Mouse (Mus musculus) right cerebral cortex, postnatal 25 days (tissue): ENCODE measurements at regions not wholly inside any gene's neighbourhood (a gene's known extent, or its start where the extent isn't known, plus 50 kb on each side); places are given as distances from the start of the nearest gene placed in this dataset.

Experiments used
- DNase-seq: peaks from one replicate; pipeline ENCODE4 v3.0.0; 2022

DNA sequence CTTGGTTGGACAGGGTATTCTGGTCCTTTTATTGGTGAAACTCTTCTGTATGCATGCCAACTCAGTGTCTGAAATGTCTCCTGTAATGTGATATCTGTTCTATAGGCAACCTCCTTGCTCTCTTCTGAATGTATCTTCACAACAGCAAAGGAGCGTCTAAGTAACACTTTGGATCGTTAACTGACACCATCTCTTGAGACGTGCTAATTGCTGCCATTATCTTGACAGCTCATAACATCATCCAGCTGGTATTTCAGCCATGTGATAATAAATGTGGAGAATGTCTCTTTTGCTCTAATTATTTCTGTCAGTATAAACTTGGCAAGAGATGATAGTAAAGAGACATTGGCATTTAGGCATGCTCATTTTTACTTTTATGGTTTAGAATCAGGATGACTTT, 68.8 kb upstream of the Col8a1 start:
- no peak for DNase-seq

DNA sequence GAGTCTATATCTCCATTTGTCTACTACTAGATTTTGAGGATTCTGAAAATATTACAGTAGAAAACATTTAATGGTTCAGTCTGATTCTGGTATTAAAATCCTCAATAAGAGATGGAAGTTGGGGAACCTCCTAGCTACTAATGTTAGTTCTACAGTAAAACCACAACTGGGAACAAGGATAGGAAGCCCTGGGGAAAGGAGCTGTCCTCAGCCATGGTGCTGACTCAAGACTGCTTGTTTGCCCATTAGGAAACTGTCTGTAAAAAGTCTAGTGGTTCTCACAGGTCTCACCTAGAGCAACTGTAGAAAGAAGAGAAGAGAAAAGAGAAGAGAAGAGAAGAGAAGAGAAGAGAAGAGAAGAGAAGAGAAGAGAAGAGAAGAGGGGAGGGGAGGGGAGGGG, 90.9 kb upstream of the Col8a1 start:
- no peak for DNase-seq

DNA sequence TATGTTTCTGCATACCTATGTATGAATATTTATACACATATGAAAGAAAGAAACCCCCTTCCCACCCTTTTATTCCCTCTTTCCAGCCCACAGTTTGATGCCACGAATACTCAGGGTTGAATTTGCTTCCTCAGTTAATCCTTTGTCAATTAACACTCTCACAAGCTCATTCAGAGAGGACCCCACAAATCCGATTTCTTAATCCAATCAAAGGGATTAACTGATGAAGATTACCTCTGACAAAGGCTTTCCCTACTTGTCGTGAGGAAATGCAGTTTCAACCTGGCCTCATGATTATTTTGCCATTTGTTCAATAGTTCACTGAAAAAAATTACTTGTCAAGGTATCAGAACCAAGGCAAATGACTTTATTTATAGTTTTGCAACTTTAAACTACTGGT, 91.8 kb upstream of the Col8a1 start:
- DNase-seq = no peak

DNA sequence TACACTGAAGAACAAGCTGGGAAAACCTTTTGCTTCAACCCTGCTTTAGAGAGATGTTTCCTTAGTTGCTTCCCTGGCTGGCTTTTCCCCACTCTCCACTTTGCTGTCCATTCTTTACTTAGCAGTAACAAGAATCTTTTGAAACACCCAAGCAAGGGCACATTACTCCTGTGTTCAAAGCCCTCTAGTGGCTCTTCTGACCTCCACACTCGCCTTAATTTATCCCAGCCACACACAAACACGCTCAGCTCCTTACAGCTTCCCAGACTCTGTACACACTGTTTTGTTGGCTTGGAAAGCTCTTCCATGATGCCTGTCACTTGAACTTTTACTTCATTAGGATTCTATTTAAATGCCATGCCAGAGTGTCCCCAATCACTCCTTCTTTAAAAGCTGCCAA, 97.3 kb upstream of the Col8a1 start:
- no peak for DNase-seq

DNA sequence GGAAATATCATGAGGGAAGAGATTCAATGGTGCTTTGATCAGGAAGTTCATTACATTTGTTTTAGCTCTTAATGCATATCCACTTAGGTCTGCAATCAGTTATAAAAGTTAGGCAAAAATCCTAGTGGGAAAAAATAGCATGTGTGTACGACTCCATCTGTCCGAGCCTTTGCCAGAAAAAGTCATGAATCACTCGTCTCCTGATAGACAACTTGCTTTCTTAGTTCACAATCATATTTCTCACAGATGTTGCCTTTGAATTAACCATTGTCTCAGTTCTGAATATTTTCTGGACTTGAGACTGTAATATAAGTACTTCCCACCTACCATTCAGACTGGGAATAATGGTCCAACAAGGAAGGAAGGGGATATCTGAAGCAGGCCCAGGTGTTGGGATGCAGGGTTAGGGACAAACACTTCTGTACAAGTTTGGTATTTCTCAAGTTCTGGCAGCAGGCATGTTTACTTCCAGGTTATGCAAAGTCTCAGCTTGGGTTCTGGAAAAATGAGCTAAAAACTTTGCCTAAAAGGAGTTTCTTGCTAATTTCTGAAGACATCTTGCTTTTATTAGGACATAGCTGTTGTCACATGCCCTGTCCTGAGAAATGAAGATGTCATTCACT, 98.4 kb upstream of the Col8a1 start:
- no peak for DNase-seq

DNA sequence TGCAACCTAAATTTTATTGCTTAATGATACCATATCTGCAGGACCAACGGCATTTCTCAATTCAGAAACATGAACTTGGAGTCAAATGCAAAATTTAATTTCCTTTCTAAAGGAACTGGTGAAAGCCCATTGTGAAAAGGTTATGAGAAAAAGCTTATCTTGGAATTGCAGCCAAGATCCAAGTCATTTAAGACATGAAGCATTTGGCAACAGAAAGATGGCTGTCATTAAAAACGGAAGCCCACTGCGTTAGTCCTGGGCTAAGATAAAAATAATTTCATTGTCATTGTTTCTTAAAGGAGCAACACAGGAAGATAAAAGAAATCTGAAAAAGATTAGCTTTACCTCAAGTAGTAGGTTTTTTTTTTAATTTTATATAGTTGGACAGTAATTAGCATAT, 99.2 kb upstream of the Col8a1 start:
- no peak for DNase-seq

DNA sequence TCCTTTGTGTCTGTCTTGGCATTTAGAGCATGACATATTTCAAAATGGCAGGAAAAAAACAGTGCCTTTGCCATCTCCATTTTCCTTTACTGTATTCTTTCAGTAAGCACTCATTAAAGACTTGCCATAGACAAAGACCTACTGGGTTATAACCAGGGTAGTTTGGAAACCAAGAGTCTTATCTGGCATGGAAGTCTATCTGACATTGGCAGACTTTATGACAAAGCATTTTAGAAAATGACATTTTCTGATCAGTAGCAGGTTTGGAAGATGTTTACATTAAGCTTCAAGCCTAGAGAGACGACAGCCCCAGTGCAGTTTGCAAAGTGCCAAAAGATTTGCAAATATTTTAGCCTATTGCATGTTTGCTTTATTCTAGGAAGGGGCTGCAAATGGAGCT, 102.5 kb upstream of the Col8a1 start:
- DNase-seq = no peak

DNA sequence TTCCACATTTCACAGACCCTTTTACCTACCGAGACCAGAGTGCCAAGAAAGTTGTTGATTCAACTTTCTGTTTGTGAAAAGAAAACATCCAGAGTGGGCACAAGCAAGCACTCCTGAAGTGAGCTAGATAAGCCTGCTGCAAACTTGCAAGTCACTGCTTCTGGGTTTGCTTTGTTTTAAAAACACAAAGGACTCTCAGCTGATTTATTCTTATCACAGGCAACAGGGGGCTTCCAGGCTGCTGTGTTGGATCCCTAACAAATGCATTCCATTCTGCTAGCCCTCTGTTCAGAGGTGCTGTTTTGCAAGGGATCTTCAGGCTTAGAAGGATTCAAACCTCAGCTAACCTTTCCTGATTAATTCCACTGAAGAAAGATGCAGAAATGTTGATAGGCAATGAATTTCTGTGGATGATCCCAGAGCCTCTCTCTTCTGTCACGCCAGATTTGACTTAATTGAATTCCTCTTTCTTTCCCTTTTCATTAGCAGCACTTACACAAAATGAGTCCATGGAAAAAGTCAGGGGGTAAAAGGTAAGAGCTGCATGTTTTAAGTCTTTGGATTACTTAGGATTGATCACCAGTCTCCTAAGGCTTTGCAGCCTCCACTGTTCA, 103.7 kb upstream of the Col8a1 start:
- no peak for DNase-seq

DNA sequence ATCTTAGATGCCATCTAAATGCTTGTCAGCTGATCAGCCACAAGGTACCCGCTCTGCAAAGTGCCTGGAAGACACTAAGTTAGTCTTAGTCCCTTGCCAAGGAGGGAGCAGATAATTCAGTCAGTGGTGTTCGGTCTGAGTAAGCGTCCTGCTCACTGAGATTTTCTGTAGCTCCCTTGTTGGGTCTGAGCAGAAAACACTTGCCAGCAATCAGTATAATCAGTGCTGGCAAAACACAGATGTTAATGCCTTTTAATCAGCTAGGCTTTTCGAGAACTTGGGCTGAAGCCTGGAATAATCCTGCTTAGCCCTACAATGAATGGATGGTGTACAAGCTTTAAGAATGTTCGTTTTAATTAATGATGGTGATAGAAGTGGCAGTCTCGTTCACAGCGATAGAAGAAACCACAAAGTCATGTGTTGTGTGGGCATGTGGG, 104.2 kb upstream of the Col8a1 start:
- no peak for DNase-seq

DNA sequence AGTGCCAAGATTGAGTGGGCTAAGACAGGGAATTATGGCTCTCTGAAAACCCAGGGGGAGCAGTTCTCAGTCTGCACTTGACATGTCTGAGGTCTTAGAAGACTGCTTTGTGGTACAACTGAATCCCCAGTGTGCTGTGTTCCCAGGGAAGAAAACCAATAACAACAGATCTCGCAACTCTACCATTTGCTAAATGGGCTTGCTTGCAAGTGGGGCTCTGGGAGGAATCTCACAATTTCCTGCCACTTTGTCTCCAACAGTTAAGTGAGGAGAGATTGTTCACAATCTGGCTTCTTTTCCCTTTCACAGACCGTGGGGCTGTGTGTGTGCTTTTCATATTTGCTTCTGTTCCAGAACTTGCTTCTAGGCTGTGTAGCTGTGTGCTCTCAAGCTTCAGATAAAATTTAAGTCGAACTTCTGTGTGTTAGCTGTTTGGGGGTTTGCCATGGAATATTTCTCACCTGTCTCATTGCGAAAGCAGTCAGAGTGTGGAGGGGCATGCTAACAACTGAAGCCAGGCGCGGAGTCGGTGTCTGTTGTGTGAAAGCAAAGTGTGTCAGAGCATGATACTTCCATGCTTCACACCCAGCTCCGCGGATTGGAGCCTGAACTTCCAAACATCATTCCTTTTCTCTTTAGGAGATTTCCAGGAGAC, 108.8 kb upstream of the Col8a1 start:
- DNase-seq = no peak

DNA sequence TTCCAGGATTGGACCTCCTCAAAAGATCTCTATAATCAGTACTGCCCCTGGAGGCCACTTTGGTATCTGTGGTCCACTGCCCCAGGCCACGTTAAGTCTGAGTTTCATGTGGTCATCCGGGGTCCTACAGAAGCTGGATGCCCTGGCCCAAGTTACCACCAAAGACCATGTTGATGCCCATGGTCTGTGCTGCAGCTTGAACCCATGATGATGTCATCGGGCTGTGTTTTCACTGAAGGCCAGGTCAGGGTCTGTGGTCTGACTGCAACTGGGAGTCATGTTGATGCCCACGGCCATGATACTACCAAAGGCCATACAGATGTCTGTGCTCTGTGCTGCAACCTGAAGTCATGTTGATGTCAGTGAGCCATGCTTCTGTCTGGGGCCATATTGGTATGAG, 122.3 kb upstream of the Col8a1 start:
- DNase-seq = no peak

DNA sequence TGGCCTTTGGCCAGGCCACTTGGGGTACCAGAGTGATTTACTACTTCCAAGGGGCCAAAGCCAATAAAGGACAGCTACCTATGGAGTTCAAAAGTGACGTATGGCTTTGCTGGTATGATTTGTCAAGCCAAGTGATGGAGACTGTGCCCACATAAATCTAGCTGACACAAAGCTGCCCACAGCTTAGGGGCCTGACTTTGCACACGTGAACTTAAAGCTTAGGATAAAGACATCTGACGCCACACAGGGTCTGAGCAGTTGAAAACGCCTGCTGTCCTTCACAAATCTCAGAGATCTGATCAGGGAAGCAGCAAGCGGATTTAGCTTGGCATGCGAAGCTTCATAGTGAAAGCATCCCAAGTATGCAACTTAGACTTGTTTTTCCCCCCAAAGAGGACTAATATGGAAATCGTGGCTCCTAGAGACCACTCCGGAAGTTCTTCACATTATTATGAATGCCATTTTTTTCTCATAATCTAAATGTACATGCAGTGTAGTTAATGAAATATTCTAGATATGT, 127.1 kb upstream of the Col8a1 start:
- DNase-seq = no peak

DNA sequence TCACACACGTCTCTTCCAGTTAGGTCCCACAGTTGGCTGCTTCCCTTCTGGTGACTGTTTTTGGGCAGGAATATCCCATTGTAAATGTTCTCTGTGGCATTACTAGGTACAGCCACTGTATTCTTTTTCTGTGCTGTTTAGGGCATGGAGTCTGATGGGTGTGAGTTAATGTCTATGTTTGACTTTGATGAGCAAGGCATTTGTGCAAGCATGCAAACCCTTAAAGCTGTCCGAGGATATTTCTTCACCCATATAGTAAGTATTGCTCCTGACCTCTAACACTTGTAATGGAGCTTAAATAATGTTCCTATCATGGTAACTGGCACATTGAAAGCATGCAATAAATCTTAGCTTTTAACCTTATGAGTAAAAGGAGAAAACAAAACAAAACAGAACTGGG, 133.6 kb upstream of the Col8a1 start:
- DNase-seq = no peak

DNA sequence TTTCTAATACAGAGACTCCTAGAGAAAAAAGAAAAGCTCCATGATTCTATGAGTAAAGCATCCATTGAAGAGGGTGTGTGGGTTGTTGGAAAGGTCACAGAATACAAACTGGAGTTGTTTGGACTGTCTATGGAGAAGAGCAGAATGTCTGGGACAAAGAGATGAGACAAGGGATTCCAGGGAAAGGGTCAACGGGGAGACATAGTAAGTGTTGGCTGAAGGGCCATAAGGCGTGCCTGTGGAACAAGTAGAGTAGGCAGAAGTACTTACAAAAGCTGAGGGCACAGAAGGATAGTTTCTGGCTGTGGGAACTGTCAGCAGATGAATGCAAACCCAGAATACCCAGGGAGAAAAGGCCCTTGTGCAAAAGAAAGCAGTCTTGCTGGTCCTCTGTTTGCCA, 134.0 kb upstream of the Col8a1 start:
- DNase-seq = no peak

DNA sequence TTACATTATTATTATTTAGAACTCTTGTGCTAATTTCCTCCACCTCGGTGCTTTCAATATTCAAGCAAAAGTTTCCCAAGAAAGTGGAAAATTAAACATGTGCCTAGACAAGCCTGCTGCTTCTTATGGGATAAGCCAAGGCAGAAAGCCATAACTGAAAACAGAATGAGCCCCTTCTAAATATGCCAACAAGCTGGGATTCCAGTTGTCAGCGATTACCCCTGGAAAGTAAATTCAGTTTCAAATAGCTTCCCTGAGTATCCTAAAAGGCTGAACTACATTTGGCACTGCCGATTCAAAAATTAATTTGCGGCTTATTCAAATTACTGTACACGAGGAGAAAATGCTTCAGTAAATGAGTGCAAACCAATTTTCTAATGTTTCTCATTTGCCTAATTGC, 135.6 kb upstream of the Col8a1 start:
- no peak for DNase-seq

DNA sequence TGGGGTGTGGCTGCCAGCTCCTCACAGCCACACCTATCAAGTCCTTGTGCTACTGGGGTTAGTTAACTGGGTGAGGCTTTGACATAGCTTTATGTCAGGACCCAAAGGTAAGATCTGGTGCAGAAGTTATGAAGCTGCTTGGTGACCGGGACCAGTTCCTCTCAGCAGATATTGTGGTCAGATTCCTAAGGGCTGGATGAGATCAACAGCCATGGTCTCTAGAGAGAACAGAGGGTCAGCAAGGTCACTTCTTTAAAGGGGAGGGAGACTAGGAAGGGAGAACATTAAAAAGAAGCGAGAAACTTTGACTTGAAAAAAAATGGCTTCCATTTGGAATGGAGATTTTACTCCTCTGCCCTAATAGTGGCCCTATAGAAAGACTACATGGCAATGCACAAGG, 138.6 kb upstream of the Col8a1 start:
- DNase-seq = no peak

DNA sequence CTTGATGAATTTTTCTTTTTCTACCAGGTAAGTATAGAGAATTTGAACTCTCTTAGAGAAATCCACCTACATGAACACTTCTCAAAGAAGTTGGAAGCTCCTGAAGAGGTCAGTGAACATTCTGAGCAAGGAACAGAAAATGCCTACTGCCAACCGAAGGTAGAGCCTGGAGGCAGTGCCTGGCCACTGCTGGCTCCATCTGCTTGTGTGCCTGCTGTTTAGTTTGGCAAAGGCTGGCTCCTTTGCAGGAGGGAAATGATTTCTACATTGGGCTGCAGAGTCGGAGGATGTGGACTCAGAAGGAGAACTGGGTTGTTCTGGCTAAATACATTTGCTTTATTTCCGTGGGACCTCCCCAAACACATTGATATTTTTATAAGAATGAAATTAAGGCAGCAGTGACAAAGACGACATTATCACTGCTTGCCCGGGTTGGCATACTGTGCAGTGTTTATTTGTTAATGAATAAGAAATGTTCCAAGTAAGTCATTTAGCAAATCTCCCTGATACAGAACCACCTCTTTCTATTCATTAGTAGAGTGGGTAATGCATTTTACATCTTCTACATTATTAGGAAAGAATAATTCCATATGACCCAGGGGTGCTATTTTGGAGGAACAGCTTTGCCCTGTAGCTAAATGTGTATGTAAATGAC, 139.3 kb upstream of the Col8a1 start:
- no peak for DNase-seq

DNA sequence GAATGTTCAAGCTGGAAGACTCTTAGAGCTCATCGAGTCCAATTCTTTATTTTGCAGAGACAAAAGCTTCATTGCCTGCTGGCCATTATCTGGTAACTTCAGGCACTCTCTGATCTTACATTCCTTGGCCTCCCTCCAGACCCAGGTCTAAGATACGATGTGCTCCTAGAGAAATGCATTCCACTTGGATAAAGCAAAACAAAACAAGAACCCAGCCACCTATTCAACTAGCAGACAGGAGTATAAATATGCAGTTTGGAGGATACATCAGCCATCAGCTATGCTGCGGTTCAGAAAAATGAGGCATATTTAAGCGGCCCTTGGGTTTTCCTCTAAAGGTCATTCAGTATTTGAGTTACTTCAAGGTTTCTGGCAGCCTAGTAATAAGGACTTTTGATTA, 146.5 kb upstream of the Col8a1 start:
- no peak for DNase-seq

DNA sequence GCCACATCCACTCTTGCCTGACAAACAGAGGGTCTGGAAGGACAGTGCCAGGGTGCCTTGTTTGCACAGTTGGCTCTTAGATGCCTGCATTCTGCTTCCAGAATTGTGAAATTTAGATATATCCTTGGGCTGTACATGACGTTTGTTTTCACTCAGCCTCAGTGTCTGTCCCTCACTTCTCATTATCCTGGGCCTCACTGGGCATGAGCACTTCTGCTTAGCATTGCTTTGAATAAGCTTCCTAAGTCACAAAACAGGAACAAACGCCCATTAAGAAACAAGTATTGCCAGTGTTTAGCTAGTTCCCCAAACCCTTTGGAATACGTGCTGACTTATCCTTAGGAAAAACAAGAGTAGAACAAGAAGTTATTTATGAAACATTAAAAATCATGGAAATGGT, 148.0 kb upstream of the Col8a1 start:
- DNase-seq = no peak

DNA sequence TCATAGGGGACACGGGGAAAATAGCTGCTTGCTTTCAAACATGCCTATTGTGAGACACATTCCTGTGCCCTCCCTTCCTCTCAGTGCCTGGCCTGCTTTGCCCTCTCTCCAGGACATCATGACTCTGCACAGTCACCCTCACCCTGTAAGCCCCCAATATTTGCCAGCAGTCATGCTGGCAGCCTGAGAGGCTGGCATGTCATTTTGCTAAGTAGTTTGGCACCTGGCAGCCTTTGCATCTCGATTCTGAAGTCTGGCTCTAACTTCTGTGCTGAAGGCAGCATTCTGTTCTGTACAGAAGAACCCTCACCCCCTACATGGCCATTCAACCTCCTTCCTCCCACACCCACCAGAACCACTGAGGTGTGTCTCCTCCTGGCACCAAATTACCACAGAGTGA, 157.5 kb upstream of the Col8a1 start:
- DNase-seq = no peak

DNA sequence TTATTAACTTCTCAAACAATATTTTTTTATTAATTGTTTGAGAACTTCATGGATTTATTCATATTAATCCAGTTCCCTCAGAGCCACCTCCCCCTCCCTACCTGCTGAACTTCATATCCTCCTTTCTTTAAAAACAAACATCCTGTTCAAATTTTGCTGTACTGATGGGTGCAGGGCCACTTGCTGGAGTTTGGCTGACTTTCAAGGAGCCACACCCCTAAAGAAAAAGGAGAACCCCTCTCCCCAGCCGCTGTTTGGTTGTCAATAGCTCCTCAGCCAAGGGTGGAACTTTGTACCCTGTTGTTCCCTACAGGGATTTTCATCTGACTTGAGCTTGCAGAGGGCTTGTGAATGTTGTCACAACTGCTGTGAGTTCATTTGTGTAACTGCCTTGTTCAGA, 160.0 kb upstream of the Col8a1 start:
- no peak for DNase-seq

DNA sequence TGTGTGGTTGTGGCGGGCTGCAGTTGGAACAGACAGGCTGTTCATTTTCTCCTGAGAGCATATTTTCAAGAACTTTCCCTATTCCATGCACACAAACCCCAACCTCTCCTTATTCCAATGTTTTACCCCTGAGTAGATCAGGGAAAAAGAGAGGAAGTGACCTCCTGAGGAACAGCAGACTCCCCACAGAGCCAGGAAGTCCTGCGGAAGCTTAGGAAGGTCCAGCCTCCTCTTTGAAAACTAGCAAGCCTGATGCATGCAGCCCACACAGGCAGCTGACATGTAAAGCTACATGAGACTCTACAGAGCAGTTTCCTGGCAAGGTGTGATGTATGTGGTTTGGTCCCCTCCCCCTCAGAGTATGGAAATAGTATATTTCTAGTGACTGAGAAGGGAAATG, 160.9 kb upstream of the Col8a1 start:
- no peak for DNase-seq

DNA sequence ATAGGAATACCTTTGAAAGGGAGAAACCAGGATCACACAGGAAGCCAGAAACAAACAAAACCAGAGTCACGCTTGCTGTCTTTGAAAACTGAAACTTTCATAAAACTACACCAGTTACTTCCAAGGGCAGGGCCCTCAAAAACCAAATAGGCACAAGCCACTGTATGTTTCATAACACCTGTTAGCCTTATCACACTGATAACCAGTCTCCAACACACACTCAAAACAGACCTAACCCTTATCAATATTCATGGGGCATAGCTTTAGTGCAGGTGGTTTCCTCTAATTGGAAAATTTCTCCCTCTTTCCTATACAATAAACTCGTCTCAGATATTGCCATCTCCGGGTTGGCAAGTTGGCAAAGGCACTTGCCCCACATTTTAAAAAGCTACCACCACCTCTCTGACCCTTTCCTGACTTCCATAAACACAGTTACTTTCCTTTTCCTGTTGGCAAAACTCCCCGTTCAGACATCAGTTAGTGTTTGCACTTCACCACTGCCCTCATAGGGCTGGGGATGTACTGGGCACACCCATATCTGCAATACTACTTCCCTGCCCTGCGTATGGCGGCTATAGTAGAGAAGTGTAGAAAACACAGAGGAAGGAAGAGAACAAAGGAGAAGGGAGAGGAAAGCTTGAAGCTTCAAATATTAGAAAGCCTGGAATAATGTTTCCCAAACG, 169.1 kb upstream of the Col8a1 start:
- no peak for DNase-seq

DNA sequence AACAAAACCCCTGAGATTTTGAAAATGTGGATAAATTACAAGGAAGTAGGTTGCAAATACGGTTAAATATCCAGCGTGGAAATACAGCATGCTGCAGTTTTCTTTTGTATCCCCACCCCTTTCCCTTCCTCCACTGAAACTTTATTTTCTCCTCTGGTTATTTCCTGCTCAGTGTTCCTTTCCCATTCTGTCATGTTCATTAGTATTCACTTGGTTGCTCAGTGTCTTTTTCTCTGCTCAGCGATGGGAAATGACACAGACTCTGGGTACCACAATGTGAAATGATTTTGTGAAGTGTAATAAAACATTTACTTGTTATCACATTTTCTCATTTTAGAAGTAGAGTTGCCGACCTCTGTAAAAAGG, 169.6 kb upstream of the Col8a1 start:
- DNase-seq = no peak
